Mouse (Mus musculus) intestine, embryonic 15.5 days (tissue): ENCODE data around the gene Med28. TPM values are rescaled to one million over a fixed set of nuclear protein-coding genes. Genes with fewer than 3 reads are reported as not detected.

Source experiments
- ATAC-seq: fragments of 200-750 bp; cut with Nextera tagmentation; 2 replicates; pipeline ENCODE4 v1.8.0; 2017; ENCODE audit warnings: moderate TSS enrichment, moderate library complexity
- H3K27ac ChIP-seq: fragments of 300-500 bp; sonication (generic); 2 replicates; pipeline ENCODE4 v1.5.1; 2015; ENCODE audit warnings: mild to moderate bottlenecking, inconsistent platforms
- H3K27me3 ChIP-seq: fragments of 300-500 bp; sonication (generic); replicated peaks from 2 replicates; pipeline ENCODE4 v1.6.1; 2015; ENCODE audit warnings: inconsistent platforms
- H3K36me3 ChIP-seq: fragments of 300-500 bp; sonication (generic); 2 replicates; pipeline ENCODE4 v1.6.1; 2015; ENCODE audit warnings: inconsistent platforms
- H3K4me1 ChIP-seq: fragments of 300-500 bp; sonication (generic); replicated peaks from 2 replicates; pipeline ENCODE4 v1.6.1; 2015; ENCODE audit warnings: inconsistent platforms
- H3K4me2 ChIP-seq: fragments of 300-500 bp; sonication (generic); replicated peaks from 2 replicates; pipeline ENCODE4 v1.6.1; 2015; ENCODE audit warnings: mild to moderate bottlenecking, inconsistent platforms
- H3K4me3 ChIP-seq: fragments of 300-500 bp; sonication (generic); replicated peaks from 2 replicates; pipeline ENCODE4 v1.5.1; 2015; ENCODE audit warnings: inconsistent platforms
- H3K9ac ChIP-seq: fragments of 300-500 bp; sonication (generic); 2 replicates; pipeline ENCODE4 v1.6.1; 2015; ENCODE audit warnings: inconsistent platforms
- H3K9me3 ChIP-seq: fragments of 300-500 bp; sonication (generic); 2 replicates; pipeline ENCODE4 v1.6.1; 2016; ENCODE audit warnings: inconsistent platforms
- WGBS: fragments of 180-500 bp; shearing (Covaris S2); methylation state at CpG from one replicate; pipeline ENCODE4 v1.1.7; 2015; 5-methylcytosine and 5-hydroxymethylcytosine counted together
- polyA plus RNA-seq: library from polyadenylated mRNA; unstranded; fragments of >200 nt; fragmentation: Nextera tagmentation; extraction: Ambion mirVana; gene quantifications from 2 replicates; pipeline ENCODE4 v1.2.1, GENCODE M21; 2015

Med28 gene
- polyA plus RNA-seq, 1 experiment from 2014 or later = 249 TPM

DNA sequence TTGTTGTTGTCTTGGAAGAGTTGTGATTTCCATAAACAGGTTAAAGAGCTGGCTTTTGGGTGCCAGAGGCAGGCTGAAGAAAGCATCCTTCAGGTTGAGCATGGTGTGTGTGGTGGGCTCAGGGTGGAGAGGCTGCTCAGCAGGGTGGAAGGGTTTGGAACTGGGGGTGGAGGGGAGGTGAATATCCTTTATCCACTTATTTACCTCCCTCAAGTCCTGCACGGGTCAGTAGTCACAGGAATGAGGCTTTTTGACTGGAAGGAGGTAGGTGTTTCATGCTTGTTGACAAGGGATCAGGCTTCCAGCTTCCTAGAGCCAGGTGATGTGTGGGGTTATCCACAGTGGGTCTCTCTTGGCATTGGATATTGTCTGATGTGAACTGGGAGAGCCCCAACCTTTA lies 5.4 kb upstream of the Med28 start:
- Histone ChIP-seq H3K4me1 (no peaks in the 10 kb centered on the region), H3K27ac (no peak overlapping the region), H3K4me2 (no peak overlapping the region), H3K4me3 (no peak overlapping the region), H3K9me3 (no peaks in the 10 kb centered on the region), H3K36me3 (peaks cover 21% of the 10 kb centered on the region), H3K9ac (no peak overlapping the region), H3K27me3 (no peaks in the 10 kb centered on the region)
- WGBS = 72% methylated on average over 1 of the region's 1 CpGs
- ATAC-seq = no peak

DNA sequence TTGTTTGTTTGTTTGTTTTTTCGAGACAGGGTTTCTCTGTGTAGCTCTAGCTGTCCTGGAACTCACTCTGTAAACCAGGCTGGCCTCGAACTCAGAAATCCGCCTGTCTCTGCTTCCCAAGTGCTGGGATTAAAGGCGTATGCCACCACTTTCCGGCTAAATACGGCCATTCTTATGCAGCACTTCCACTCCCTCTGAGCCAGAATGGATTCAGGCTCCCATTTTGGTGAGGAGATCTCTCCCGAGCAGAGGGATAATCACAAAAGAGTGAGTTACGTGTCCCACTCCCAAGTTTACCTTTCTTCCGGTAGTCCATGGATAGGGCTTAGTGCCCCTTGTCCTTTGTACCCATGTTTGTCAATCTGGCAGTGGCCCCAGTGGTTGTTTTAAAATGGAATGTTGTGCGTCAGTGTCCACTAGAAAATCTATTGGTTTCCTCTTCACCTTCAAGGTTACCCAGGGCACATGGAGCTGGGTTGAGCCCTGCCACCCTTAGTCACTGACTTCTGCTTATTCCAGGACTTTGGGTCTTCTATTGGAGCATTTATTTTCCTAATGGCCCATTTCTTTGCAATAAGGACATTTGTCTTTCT lies 4.8 kb upstream of the Med28 start:
- Histone ChIP-seq H3K4me1 (no peaks in the 10 kb centered on the region), H3K4me2 (no peak overlapping the region), H3K36me3 (peaks cover 16% of the 10 kb centered on the region), H3K4me3 (no peak overlapping the region), H3K27ac (no peak overlapping the region), H3K27me3 (no peaks in the 10 kb centered on the region), H3K9ac (no peak overlapping the region), H3K9me3 (no peaks in the 10 kb centered on the region)
- WGBS = 86% methylated on average over 10 of the region's 10 CpGs
- ATAC-seq = no peak

DNA sequence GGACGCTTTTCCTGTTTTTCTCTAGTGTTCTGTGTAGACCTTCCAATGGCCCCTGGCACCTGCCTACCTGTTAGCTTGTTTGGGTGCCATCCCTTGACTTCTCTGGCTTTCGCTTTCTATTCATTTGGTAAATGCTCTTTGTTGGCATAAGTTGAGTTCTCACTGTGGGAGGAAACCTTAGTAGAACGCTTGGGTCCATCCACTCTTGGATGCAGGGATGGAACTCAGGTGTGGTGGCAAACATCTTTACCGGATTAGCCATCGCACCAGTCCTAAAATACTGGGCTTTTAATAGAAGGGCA lies 731 bp downstream of the Med28 start:
- Histone ChIP-seq H3K4me2 (peak overlapping the region; percentile 77), H3K9ac (peak overlapping the region; percentile 93), H3K36me3 (peaks cover 16% of the 10 kb centered on the region), H3K4me3 (peak overlapping the region; percentile 93), H3K4me1 (peaks cover 7% of the 10 kb centered on the region; the same call in 1 of the 2 replicates), H3K27ac (no peak overlapping the region), H3K27me3 (no peaks in the 10 kb centered on the region), H3K9me3 (no peaks in the 10 kb centered on the region)
- ATAC-seq = no peak
- 5% methylated on average over 5 of the region's 5 CpGs for WGBS

DNA sequence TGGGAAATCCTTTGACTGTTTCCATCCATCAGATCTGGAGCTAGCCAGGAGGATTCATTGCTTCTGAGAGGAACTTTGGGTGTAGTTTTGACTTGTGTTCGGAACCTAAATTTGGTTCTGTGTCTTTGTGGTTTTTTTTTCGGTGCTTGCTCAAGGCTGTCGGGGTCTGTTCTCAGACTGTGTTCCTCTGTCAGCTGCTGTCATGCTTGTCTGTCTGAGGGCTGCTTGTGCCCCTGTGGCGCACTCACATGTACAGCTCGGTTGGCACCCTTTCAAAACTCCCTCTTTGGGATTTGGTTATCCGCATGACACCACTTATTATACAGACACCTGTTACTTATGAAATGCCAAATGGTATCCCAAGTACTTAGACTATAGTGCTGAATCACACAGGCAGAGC lies 1.6 kb downstream of the Med28 start:
- Histone ChIP-seq H3K27me3 (no peaks in the 10 kb centered on the region), H3K9me3 (no peaks in the 10 kb centered on the region), H3K9ac (no peak overlapping the region), H3K36me3 (peaks cover 18% of the 10 kb centered on the region), H3K4me2 (peak overlapping the region; percentile 77), H3K4me3 (0 out of 2 replicates have a peak overlapping the region, but pooled peaks have one; percentile 93), H3K4me1 (peaks cover 7% of the 10 kb centered on the region; the same call in 1 of the 2 replicates), H3K27ac (no peak overlapping the region)
- WGBS = 92% methylated on average over 6 of the region's 6 CpGs
- ATAC-seq = no peak

DNA sequence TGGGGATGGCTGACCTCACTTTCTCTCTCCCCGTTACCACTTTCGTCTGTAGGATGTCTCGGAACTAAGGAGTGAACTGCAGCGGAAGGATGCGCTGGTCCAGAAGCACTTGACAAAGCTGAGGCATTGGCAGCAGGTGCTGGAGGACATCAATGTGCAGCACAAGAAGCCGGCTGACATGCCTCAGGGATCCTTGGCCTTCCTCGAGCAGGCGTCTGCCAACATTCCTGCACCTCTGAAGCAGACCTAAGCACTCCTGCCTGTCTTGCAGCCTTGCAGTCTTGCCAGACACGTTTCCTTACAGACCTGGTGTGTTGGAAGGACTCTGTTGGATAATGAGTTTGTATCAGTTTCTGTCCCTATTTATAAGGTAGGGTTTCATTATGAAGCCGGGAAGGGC lies 5.1 kb downstream of the Med28 start:
- Histone ChIP-seq H3K27ac (no peak overlapping the region), H3K4me3 (no peak overlapping the region), H3K27me3 (no peaks in the 10 kb centered on the region), H3K4me1 (peaks cover 7% of the 10 kb centered on the region; the same call in 1 of the 2 replicates), H3K9me3 (no peaks in the 10 kb centered on the region), H3K4me2 (no peak overlapping the region), H3K36me3 (peaks cover 31% of the 10 kb centered on the region), H3K9ac (no peak overlapping the region)
- WGBS = 91% methylated on average over 10 of the region's 10 CpGs
- ATAC-seq = no peak

DNA sequence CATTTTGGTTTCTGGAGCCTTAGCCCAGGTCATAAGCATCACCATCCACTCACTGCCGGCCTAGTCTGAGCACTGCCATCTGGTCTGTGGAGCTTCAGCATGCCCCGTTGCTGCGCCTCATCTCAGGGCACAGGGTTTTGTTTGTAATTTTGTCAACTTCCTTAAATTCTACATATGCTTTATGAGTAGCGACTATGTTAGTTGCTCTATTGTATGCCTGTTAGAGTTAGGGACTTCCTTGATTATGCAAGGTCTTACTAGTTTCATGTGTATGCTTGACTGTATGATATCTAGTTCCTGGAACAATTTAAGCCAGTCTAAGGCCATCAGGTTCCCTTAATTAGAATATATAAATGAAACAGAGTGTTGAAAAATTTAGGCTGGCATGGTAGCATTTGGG lies 6.3 kb downstream of the Med28 start:
- no peak for ATAC-seq
- Histone ChIP-seq H3K9ac (no peak overlapping the region), H3K27me3 (no peaks in the 10 kb centered on the region), H3K9me3 (no peaks in the 10 kb centered on the region), H3K27ac (no peak overlapping the region), H3K36me3 (peaks cover 36% of the 10 kb centered on the region), H3K4me2 (no peak overlapping the region), H3K4me3 (no peak overlapping the region), H3K4me1 (peaks cover 4% of the 10 kb centered on the region; the same call in 1 of the 2 replicates)
- WGBS = 91% methylated on average over 4 of the region's 4 CpGs

- H3K36me3 ChIP-seq = peaks cover 29% of the 10 kb centered on the region
- no peak overlapping the region for H3K4me2 ChIP-seq
- H3K9ac ChIP-seq = no peak overlapping the region
- H3K4me1 ChIP-seq = peaks cover 4% of the 10 kb centered on the region; the same call in 1 of the 2 replicates
- ATAC-seq = no peak
- no peak overlapping the region for H3K27ac ChIP-seq
- H3K9me3 ChIP-seq = no peaks in the 10 kb centered on the region
- H3K27me3 ChIP-seq = no peaks in the 10 kb centered on the region
- H3K4me3 ChIP-seq = no peak overlapping the region
- 89% methylated on average over 3 of the region's 3 CpGs for WGBS
Observed at GRCm38 (mm10) chr5:45529696-45530095, 9.7 kb downstream of the Med28 start.

DNA sequence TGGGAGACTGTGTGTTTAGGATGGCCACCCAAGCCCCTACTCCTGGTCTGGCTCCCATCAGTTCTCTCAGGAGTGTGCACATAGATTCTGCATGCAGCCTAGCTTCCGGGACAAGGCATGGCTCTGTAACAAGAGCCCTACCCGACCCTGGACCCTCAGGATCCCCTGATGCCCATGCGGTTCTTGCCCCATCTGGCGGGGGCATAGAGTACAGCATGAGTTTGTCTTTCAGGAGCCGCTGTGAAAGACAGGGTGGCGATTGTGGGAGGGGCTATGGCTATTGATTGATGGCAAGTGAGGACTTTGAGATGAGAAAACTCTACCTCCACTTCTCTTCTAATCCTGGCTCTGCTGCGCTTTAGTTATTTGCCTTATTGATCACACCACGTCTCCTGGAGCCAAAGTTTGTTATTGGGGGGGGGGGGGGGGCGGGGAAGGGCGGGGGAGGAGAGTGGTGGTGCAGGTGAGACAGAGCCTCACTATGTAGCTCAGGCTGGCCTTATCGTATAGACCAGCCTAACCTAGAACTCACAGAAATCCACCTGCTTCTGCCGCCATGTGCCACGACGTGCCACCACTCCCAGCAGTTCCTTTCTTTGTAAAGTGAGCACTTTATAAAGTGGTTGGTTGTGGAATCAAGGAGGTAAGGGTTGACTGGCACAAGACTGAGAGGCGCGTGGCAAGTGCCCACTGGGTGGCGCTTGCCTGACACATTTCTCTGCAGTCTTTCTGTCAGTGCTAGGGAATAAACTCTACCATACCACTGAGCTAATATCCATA lies 14.5 kb downstream of the Med28 start:
- Histone ChIP-seq H3K36me3 (peaks cover 5% of the 10 kb centered on the region; the same call in 1 of the 2 replicates), H3K27me3 (no peaks in the 10 kb centered on the region), H3K27ac (no peak overlapping the region), H3K9ac (no peak overlapping the region), H3K9me3 (no peaks in the 10 kb centered on the region), H3K4me2 (peak overlapping the region; percentile 19; the same call in 1 of the 2 replicates), H3K4me3 (no peak overlapping the region), H3K4me1 (peaks cover 6% of the 10 kb centered on the region; the same call in 1 of the 2 replicates)
- WGBS = 9% methylated on average over 17 of the region's 17 CpGs
- ATAC-seq = peak; percentile 89

GRCm38 (mm10) chr5:45535177-45535576 lies 15.1 kb downstream of the Med28 start:
- Histone ChIP-seq H3K4me1 (peaks cover 6% of the 10 kb centered on the region; the same call in 1 of the 2 replicates), H3K27ac (no peak overlapping the region), H3K27me3 (no peaks in the 10 kb centered on the region), H3K9ac (no peak overlapping the region), H3K4me3 (no peak overlapping the region), H3K4me2 (no peak overlapping the region), H3K36me3 (peaks cover 5% of the 10 kb centered on the region; the same call in 1 of the 2 replicates), H3K9me3 (no peaks in the 10 kb centered on the region)
- WGBS = 71% methylated on average over 4 of the region's 4 CpGs
- no peak for ATAC-seq

DNA sequence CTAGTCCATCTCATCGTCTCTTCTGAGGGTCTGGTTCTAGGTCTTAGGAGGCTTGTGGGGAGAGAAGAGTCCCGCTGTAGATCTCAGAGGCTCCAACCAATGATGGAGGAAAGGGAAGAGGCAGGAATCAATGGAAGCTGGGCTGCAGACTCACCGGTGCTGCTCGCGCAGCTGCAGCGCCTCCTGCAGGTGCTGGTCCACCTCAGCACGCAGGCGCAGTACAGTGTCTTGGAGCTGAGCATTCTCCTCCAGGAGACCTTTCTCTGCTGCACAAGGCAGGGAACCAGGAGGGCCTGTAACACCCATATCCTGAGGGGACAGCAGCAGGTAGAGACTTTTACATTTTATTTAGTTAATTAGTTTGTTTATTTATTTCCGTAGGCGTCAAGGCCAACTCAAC lies 19.5 kb downstream of the Med28 start:
- Histone ChIP-seq H3K4me1 (0 out of 2 replicates have a peak, but pooled peaks cover 3% of the 10 kb centered on the region), H3K9me3 (no peaks in the 10 kb centered on the region), H3K4me3 (no peak overlapping the region), H3K36me3 (no peaks in the 10 kb centered on the region), H3K4me2 (no peak overlapping the region), H3K27ac (no peak overlapping the region), H3K9ac (no peak overlapping the region), H3K27me3 (no peaks in the 10 kb centered on the region)
- 61% methylated on average over 10 of the region's 10 CpGs for whole genome bisulfite sequencing
- no peak for ATAC-seq

DNA sequence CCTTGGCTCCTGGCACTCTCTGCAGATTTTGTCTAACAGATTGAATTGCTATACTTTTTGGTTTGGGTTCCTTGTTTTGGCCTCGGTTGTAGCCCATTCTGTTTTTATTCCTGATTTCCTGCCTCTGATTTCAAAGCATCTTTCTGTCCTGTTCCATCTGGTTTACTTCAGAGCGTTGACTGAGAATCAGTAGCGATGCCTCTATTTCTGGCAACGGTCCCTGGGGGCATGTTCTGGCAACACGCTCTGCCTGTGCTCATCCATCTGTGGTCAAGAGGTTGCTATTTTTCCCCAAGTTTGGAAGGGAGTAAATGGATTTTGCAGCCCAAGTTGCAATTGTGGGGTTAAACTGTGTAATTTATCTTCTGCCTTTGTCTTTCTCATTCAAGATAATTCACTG lies 23.3 kb downstream of the Med28 start:
- H3K9me3 ChIP-seq = no peaks in the 10 kb centered on the region
- no peak overlapping the region for H3K27ac ChIP-seq
- H3K4me3 ChIP-seq = no peak overlapping the region
- no peak overlapping the region for H3K9ac ChIP-seq
- H3K4me2 ChIP-seq = no peak overlapping the region
- no peaks in the 10 kb centered on the region for H3K4me1 ChIP-seq
- WGBS = 49% methylated on average over 5 of the region's 5 CpGs
- H3K36me3 ChIP-seq = no peaks in the 10 kb centered on the region
- no peak; the same call in 1 of the 2 replicates for ATAC-seq
- no peaks in the 10 kb centered on the region for H3K27me3 ChIP-seq

DNA sequence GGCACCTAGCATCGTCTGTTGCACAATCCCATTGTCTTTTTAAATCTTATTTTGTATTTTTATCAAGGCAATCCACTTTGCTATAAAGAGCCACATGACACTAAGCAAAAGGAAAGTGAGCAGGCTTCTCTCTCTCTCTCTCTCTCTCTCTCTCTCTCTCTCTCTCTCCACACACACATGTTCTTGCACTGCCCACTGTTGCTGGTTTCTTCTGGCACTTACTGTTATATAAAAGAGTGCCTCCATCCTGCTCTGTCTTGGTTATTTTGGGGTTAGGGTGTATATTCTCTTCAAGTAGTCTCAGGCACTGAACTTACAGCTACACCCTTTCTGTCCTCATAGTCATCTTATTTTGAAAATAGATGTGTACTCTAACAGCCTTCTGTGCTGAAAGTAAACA lies 29.6 kb downstream of the Med28 start:
- Histone ChIP-seq H3K27me3 (no peaks in the 10 kb centered on the region), H3K9me3 (no peaks in the 10 kb centered on the region), H3K4me3 (no peak overlapping the region), H3K4me2 (no peak overlapping the region), H3K36me3 (no peaks in the 10 kb centered on the region), H3K9ac (no peak overlapping the region), H3K4me1 (no peaks in the 10 kb centered on the region), H3K27ac (no peak overlapping the region)
- ATAC-seq = peak; percentile 61; the same call in 1 of the 2 replicates
- 65% methylated on average over 1 of the region's 1 CpGs for WGBS

- Histone ChIP-seq H3K27ac (no peak overlapping the region), H3K9ac (no peak overlapping the region), H3K9me3 (no peaks in the 10 kb centered on the region), H3K27me3 (no peaks in the 10 kb centered on the region), H3K4me2 (no peak overlapping the region), H3K36me3 (no peaks in the 10 kb centered on the region), H3K4me1 (no peaks in the 10 kb centered on the region), H3K4me3 (no peak overlapping the region)
- no peak for ATAC-seq
- 37% methylated on average over 6 of the region's 6 CpGs for WGBS
Observed at GRCm38 (mm10) chr5:45564054-45564453, 44.0 kb downstream of the Med28 start.
